Mouse (Mus musculus) liver, embryonic 12.5 days (tissue): ENCODE measurements around the gene Ahsg. TPM values are rescaled to one million over a fixed set of nuclear protein-coding genes. Genes with fewer than 3 reads are reported as not detected.

Experiments used
- polyA plus RNA-seq: library from polyadenylated mRNA; unstranded; fragments of >200 nt; fragmentation: Nextera tagmentation; extraction: Ambion mirVana; gene quantifications from 2 replicates; pipeline ENCODE4 v1.2.1, GENCODE M21; 2016

Ahsg gene
- polyA plus RNA-seq, 1 experiment from 2014 or later, result 184 TPM

Other genes starting within 250 kb of the Ahsg start
- gene Dgkg, start 234.1 kb upstream of the Ahsg start, polyA plus RNA-seq, result 0.89 and 0.91 TPM in 2 replicates
- gene Crygs, start 79.7 kb upstream of the Ahsg start, polyA plus RNA-seq, result 0.19 and 0.25 TPM in 2 replicates
- 31.1 and 33.3 TPM in 2 replicates for gene Tbccd1, start 33.6 kb upstream of the Ahsg start, polyA plus RNA-seq
- gene Dnajb11, start 33.4 kb upstream of the Ahsg start, polyA plus RNA-seq, result 95.2 and 97.9 TPM in 2 replicates
- 0.35 and 0.69 TPM in 2 replicates for gene Fetub, start 27.1 kb downstream of the Ahsg start, polyA plus RNA-seq
- gene Hrg, start 59.8 kb downstream of the Ahsg start, polyA plus RNA-seq, result 0.10 and 0.13 TPM in 2 replicates
- 0.93 and 1.1 TPM in 2 replicates for gene Kng2, start 138.2 kb downstream of the Ahsg start, polyA plus RNA-seq
- 145 and 151 TPM in 2 replicates for gene Kng1, start 166.6 kb downstream of the Ahsg start, polyA plus RNA-seq
- 99.9 and 102 TPM in 2 replicates for gene Eif4a2, start 216.2 kb downstream of the Ahsg start, polyA plus RNA-seq
- 184 and 199 TPM in 2 replicates for gene Rfc4, start 236.5 kb downstream of the Ahsg start, polyA plus RNA-seq